Mouse (Mus musculus) C2C12 (cell line): Measurements from ENCODE around the gene Pus7. TPM values are rescaled to one million over a fixed set of nuclear protein-coding genes. Genes with fewer than 3 reads are reported as not detected.

Experiments used
- H3K27me3 ChIP-seq: one replicate; pipeline ENCODE4 v1.6.1; 2011; ENCODE audit not compliant: control insufficient read depth, insufficient read depth, insufficient read length
- H3K36me3 ChIP-seq: one replicate; pipeline ENCODE4 v1.6.1; 2011; ENCODE audit not compliant: control insufficient read depth, insufficient read depth
- H3K4me3 ChIP-seq: one replicate; pipeline ENCODE4 v1.5.1; 2011; ENCODE audit warnings: mild to moderate bottlenecking, control low read depth; ENCODE audit not compliant: poor library complexity, insufficient read depth, severe bottlenecking
- H3K79me2 ChIP-seq: one replicate; pipeline ENCODE4 v1.6.1; 2011; ENCODE audit not compliant: control insufficient read depth, insufficient read depth
- H3K79me3 ChIP-seq: one replicate; pipeline ENCODE4 v1.6.1; 2011; ENCODE audit warnings: low read depth, control low read depth
- H3ac ChIP-seq: one replicate; pipeline ENCODE3; 2011; ENCODE audit warnings: low read depth; ENCODE audit not compliant: control insufficient read depth, insufficient read length
- CEBPB ChIP-seq: IDR thresholded peaks from one replicate; pipeline ENCODE4 v1.6.1; 2011; ENCODE audit warnings: low read depth, mild to moderate bottlenecking, control low read depth, moderate library complexity
- CTCF ChIP-seq: IDR thresholded peaks from one replicate; pipeline ENCODE4 v1.5.1; 2011; ENCODE audit not compliant: control insufficient read depth, insufficient read depth, insufficient read length
- FOSL1 ChIP-seq: IDR thresholded peaks from one replicate; pipeline ENCODE4 v1.8.0; 2011; ENCODE audit warnings: mild to moderate bottlenecking, low read length; ENCODE audit not compliant: poor library complexity, insufficient read depth, severe bottlenecking
- MAX ChIP-seq: IDR thresholded peaks from one replicate; pipeline ENCODE4 v1.6.1; 2011; ENCODE audit warnings: mild to moderate bottlenecking, control low read depth
- MYOD1 ChIP-seq: IDR thresholded peaks from one replicate; pipeline ENCODE4 v1.6.1; 2011; ENCODE audit warnings: low read depth; ENCODE audit not compliant: control insufficient read depth, insufficient read length
- MYOG ChIP-seq: IDR thresholded peaks from one replicate; pipeline ENCODE4 v1.6.1; 2011; ENCODE audit not compliant: control insufficient read depth, insufficient read length; ENCODE audit errors: extremely low read depth
- USF1 ChIP-seq: IDR thresholded peaks from one replicate; pipeline ENCODE4 v1.6.1; 2011; ENCODE audit warnings: low read depth, mild to moderate bottlenecking, control low read depth, moderate library complexity
- polyA plus RNA-seq: library from polyadenylated mRNA; unstranded; fragments of >200 nt; fragmentation: generic; extraction: Trizol; gene quantifications from one replicate; pipeline ENCODE4 v1.2.1, GENCODE M21; 2012; ENCODE audit warnings: missing spikeins

The Pus7 gene
- polyA plus RNA-seq, 1 experiment = 12.5 TPM

DNA sequence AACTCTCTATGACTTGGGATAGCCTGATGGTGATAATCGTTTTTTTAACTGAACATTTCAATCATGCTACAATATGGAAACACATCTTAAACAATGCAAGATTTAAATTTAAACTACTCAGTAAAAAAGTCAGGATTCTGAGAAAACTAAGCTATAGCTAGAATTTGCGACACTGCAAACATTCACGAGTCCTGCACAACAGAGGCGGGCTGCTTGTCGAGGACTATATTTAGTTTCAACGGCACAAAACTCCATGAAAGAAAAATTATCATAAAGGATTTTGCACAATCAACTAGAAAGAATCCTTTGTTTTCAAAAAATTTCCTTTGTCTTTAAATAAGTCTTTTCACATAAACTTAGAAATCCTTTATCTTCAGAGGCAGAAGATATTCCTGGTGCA, 21.0 kb downstream of the Pus7 start:
- Histone ChIP-seq H3K4me3 (no peak overlapping the region), H3K79me2 (no peaks in the 10 kb centered on the region), H3ac (no peak overlapping the region), H3K79me3 (no peaks in the 10 kb centered on the region), H3K36me3 (peaks cover 66% of the 10 kb centered on the region), H3K27me3 (no peaks in the 10 kb centered on the region)
- TF ChIP-seq MYOD1 (no peak), USF1 (no peak), MYOG (no peak), FOSL1 (no peak), CEBPB (no peak), MAX (no peak)

GRCm38 (mm10) chr5:23758633-23759032, 24.9 kb downstream of the Pus7 start:
- H3K36me3 ChIP-seq = peaks cover 46% of the 10 kb centered on the region
- TF ChIP-seq CTCF (peak; percentile 29), MYOD1 (no peak)
- H3K79me3 ChIP-seq = no peaks in the 10 kb centered on the region
- H3ac ChIP-seq = no peak overlapping the region
- H3K4me3 ChIP-seq = no peak overlapping the region
- no peaks in the 10 kb centered on the region for H3K27me3 ChIP-seq
- no peaks in the 10 kb centered on the region for H3K79me2 ChIP-seq

DNA sequence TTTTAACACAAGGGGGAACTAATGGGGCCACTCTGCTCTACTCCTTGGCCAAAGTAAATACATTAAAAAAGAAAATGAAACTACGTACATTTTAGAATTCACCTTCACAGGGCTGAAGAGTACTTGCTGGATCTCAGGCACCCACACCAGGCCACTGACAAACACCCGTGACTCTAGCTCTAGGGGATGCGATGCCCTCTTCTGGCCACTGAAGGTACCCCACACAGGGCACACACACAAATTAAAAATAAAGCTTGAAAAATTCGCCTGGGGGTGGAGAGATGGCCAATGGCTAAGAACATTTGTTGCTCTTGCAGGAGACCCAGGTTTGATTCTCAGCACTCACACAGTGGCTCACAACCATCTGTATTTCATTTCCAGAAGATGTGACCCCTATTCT, 27.1 kb downstream of the Pus7 start:
- Histone ChIP-seq H3K79me3 (no peaks in the 10 kb centered on the region), H3K79me2 (no peaks in the 10 kb centered on the region), H3ac (no peak overlapping the region), H3K4me3 (no peak overlapping the region), H3K36me3 (peaks cover 36% of the 10 kb centered on the region), H3K27me3 (no peaks in the 10 kb centered on the region)
- no peak for TF ChIP-seq MYOD1
- no peak for TF ChIP-seq MAX
- TF ChIP-seq CEBPB = no peak
- no peak for TF ChIP-seq USF1
- no peak for TF ChIP-seq MYOG

DNA sequence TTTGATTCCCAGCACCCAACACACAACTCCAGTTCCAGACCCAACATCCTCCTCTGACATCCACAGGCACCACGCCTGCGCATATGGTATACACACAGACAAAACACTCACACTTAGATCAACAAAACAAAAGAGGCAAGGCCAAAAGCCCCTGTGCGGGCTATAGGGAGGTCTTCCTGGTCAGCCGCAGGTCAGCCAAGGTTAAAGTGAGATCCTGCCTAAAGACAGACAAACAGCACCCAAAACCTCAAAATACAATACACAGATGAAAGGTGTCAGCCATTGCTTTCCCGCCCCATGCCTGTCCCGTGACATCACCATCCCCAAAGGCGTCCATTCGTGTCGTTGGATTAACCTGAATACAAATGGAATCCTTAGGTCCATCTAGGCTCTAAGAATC, 27.9 kb downstream of the Pus7 start:
- no peaks in the 10 kb centered on the region for H3K79me2 ChIP-seq
- no peaks in the 10 kb centered on the region for H3K79me3 ChIP-seq
- no peak overlapping the region for H3K4me3 ChIP-seq
- no peak for TF ChIP-seq CTCF
- TF ChIP-seq MAX = no peak
- TF ChIP-seq FOSL1 = no peak
- TF ChIP-seq USF1 = no peak
- no peak for TF ChIP-seq CEBPB
- TF ChIP-seq MYOG = no peak
- no peak for TF ChIP-seq MYOD1
- no peak overlapping the region for H3ac ChIP-seq
- peaks cover 33% of the 10 kb centered on the region for H3K36me3 ChIP-seq
- no peaks in the 10 kb centered on the region for H3K27me3 ChIP-seq

DNA sequence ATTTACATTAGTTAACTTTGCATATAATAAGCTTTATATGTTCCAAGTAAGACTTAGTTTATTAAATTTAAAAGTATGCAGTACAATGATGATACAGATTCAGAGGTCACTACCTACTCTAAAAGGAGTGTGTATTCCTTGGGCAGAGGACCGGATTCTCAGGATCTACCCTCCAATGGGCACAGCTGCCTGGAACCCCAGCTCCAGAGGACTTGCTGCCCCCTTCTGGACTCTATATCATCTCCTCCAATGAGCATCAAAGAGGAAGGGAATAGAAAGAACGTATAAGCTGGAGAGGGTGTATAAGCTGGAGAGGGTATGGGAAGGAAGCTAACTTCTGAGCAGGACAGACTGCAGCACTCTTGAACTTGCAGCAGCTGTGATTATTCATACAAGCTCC, 33.6 kb downstream of the Pus7 start:
- H3K36me3 ChIP-seq = peaks cover 47% of the 10 kb centered on the region
- H3K27me3 ChIP-seq = no peaks in the 10 kb centered on the region
- no peaks in the 10 kb centered on the region for H3K79me3 ChIP-seq
- no peak overlapping the region for H3K4me3 ChIP-seq
- H3K79me2 ChIP-seq = no peaks in the 10 kb centered on the region
- H3ac ChIP-seq = no peak overlapping the region
- no peak for TF ChIP-seq USF1
- no peak for TF ChIP-seq MAX
- no peak for TF ChIP-seq CTCF
- TF ChIP-seq CEBPB = no peak
- TF ChIP-seq MYOG = no peak
- no peak for TF ChIP-seq MYOD1
- no peak for TF ChIP-seq FOSL1

DNA sequence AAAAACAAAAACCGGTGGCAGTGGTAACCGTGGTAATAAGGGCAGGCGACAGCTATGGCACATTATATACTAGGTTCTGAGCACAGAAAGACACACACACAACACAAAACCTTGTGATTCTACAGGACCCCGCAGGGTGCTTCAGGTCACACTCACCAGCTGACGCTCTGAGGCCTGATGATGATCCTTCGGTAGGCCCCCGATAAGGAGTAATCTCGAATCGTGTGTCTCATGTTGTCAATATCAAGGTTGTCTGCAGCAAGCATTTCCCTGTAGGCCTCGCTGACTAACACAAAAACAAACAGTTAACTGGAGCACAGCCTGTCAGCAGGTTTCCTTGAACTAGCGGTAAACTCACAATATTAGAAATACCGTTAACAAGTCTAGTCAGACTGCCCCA, 40.2 kb downstream of the Pus7 start:
- Histone ChIP-seq H3K4me3 (no peak overlapping the region), H3ac (no peak overlapping the region), H3K27me3 (no peaks in the 10 kb centered on the region), H3K79me3 (no peaks in the 10 kb centered on the region), H3K36me3 (peaks cover 71% of the 10 kb centered on the region), H3K79me2 (no peaks in the 10 kb centered on the region)
- no peak for TF ChIP-seq CEBPB
- TF ChIP-seq CTCF = no peak
- no peak for TF ChIP-seq MYOG
- TF ChIP-seq USF1 = no peak
- TF ChIP-seq MYOD1 = no peak
- no peak for TF ChIP-seq MAX
- no peak for TF ChIP-seq FOSL1
